Mouse (Mus musculus) liver, embryonic 13.5 days (tissue): ENCODE results near the gene Slc27a3. TPM values are rescaled to one million over a fixed set of nuclear protein-coding genes. Genes with fewer than 3 reads are reported as not detected.
"Not testable (repeated sequence)": the region's sequence is repeated elsewhere in the genome, so short reads cannot be mapped to it uniquely, and the experiment has no call there.

Source experiments
- ATAC-seq: fragments of 200-750 bp; cut with Nextera tagmentation; 2 replicates; pipeline ENCODE4 v1.8.0; 2017; ENCODE audit warnings: low read depth, mild to moderate bottlenecking, moderate number of reproducible peaks, moderate library complexity
- DNase-seq: peaks from one replicate; pipeline ENCODE4 v3.0.0; 2022
- H3K27ac ChIP-seq: fragments of 300-500 bp; sonication (generic); 2 replicates; pipeline ENCODE4 v1.5.1; 2015; ENCODE audit warnings: moderate library complexity, mild to moderate bottlenecking, inconsistent platforms
- H3K27me3 ChIP-seq: fragments of 300-500 bp; sonication (generic); 2 replicates; pipeline ENCODE4 v1.6.1; 2015; ENCODE audit warnings: mild to moderate bottlenecking, inconsistent platforms
- H3K36me3 ChIP-seq: fragments of 300-500 bp; sonication (generic); 2 replicates; pipeline ENCODE4 v1.6.1; 2015; ENCODE audit warnings: mild to moderate bottlenecking, inconsistent platforms
- H3K4me1 ChIP-seq: fragments of 300-500 bp; sonication (generic); replicated peaks from 2 replicates; pipeline ENCODE4 v1.6.1; 2015; ENCODE audit warnings: inconsistent platforms
- H3K4me2 ChIP-seq: fragments of 300-500 bp; sonication (generic); 2 replicates; pipeline ENCODE4 v1.6.1; 2015; ENCODE audit warnings: inconsistent platforms, mild to moderate bottlenecking, moderate library complexity
- H3K4me3 ChIP-seq: fragments of 300-500 bp; sonication (generic); replicated peaks from 2 replicates; pipeline ENCODE4 v1.5.1; 2015; ENCODE audit warnings: mild to moderate bottlenecking, inconsistent platforms
- H3K9ac ChIP-seq: fragments of 300-500 bp; sonication (generic); 2 replicates; pipeline ENCODE4 v1.6.1; 2015; ENCODE audit warnings: mild to moderate bottlenecking, inconsistent platforms
- H3K9me3 ChIP-seq: fragments of 300-500 bp; sonication (generic); replicated peaks from 2 replicates; pipeline ENCODE4 v1.6.1; 2016; ENCODE audit warnings: inconsistent platforms
- WGBS: fragments of 180-500 bp; shearing (Covaris S2); methylation state at CpG from one replicate; pipeline ENCODE4 v1.1.7; 2015; ENCODE audit not compliant: insufficient replicate concordance; 5-methylcytosine and 5-hydroxymethylcytosine counted together
- polyA plus RNA-seq: library from polyadenylated mRNA; unstranded; fragments of >200 nt; fragmentation: Nextera tagmentation; extraction: Ambion mirVana; gene quantifications from 2 replicates; pipeline ENCODE4 v1.2.1, GENCODE M21; 2015

The Slc27a3 gene
- polyA plus RNA-seq, 1 experiment from 2014 or later = 1.5 TPM

DNA sequence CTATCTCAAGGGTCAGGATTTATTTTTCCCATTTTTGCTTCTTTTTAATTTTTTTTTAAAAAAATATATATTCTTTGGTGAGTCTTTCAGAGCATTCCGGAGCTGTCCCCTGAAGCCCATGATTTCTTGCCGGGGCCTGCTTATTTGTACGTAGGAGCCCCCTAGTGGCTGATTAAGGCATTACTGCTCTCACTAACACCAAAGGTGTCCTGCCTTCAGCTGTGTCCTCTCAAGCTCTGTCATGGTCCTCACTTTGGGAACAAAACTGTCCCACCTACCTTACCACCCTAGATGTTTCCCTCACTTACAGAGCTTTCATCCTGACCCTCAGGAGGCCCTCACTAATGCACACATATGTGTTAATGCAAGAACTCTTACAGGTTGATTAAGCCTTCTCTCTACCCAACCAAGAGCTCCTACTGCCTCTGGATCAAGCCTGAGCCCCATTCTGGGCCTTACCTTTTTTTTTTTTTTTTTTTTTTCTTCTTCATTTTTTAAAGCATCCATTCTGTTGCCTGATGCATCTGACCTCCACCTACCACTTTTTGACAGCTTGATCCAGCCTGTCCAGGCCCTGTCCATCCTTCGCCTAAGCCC is 16.2 kb downstream of the Slc27a3 start:
- H3K27ac ChIP-seq = no peak overlapping the region
- no peak overlapping the region for H3K9ac ChIP-seq
- no peak overlapping the region for H3K4me2 ChIP-seq
- H3K27me3 ChIP-seq = no peaks in the 10 kb centered on the region
- H3K36me3 ChIP-seq = no peaks in the 10 kb centered on the region
- no peaks in the 10 kb centered on the region for H3K9me3 ChIP-seq
- no peak overlapping the region for H3K4me3 ChIP-seq
- H3K4me1 ChIP-seq = peaks cover 10% of the 10 kb centered on the region; the same call in 1 of the 2 replicates
- 23% methylated on average over 4 of the region's 4 CpGs for WGBS
- no peak for ATAC-seq
- DNase-seq = peak; percentile 67

GRCm38 (mm10) chr3:90372817-90373216 is 16.9 kb downstream of the Slc27a3 start:
- no peak overlapping the region for H3K4me2 ChIP-seq
- H3K27ac ChIP-seq = no peak overlapping the region
- H3K9ac ChIP-seq = no peak overlapping the region
- H3K27me3 ChIP-seq = no peaks in the 10 kb centered on the region
- ATAC-seq (no peak), DNase-seq (no peak)
- H3K9me3 ChIP-seq = no peaks in the 10 kb centered on the region
- 50% methylated on average over 5 of the region's 5 CpGs for WGBS
- no peaks in the 10 kb centered on the region for H3K36me3 ChIP-seq
- peaks cover 10% of the 10 kb centered on the region; the same call in 1 of the 2 replicates for H3K4me1 ChIP-seq
- H3K4me3 ChIP-seq = no peak overlapping the region

DNA sequence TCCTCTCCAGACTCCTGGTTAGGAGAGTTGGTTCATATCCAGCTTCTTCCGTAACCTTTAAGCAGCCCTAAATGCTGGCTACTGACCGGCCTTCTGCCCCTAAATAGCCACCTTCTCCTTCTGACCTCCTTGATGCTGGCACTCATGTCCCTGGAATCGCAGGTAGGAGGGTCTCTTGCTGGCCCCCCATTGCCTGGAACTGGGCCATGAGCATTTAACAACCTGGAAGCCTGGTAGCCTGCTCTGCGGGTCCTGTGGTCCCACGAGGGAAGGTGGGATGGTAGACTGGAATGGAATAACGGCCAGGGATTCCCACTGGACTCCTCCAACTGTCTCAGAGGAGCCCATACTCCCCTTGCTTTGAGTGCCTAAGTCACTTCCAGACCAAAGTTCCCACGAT is 17.9 kb downstream of the Slc27a3 start:
- Histone ChIP-seq H3K4me1 (peaks cover 15% of the 10 kb centered on the region), H3K27ac (no peak overlapping the region), H3K9ac (no peak overlapping the region), H3K9me3 (no peaks in the 10 kb centered on the region), H3K36me3 (no peaks in the 10 kb centered on the region), H3K4me3 (no peak overlapping the region), H3K4me2 (no peak overlapping the region), H3K27me3 (no peaks in the 10 kb centered on the region)
- no peak for DNase-seq
- no peak for ATAC-seq
- 60% methylated on average over 7 of the region's 7 CpGs for WGBS

GRCm38 (mm10) chr3:90369041-90369440 is 20.7 kb downstream of the Slc27a3 start:
- Histone ChIP-seq H3K9ac (no peak overlapping the region), H3K27me3 (no peaks in the 10 kb centered on the region), H3K9me3 (no peaks in the 10 kb centered on the region), H3K27ac (no peak overlapping the region), H3K4me3 (no peak overlapping the region), H3K4me1 (peaks cover 19% of the 10 kb centered on the region), H3K4me2 (no peak overlapping the region), H3K36me3 (no peaks in the 10 kb centered on the region)
- DNase-seq (no peak), ATAC-seq (no peak)
- 53% methylated on average over 2 of the region's 2 CpGs for WGBS

GRCm38 (mm10) chr3:90367001-90367632 is 22.6 kb downstream of the Slc27a3 start:
- no peak overlapping the region for H3K4me2 ChIP-seq
- no peaks in the 10 kb centered on the region for H3K36me3 ChIP-seq
- H3K4me1 ChIP-seq = peaks cover 28% of the 10 kb centered on the region
- DNase-seq = no peak
- no peaks in the 10 kb centered on the region for H3K9me3 ChIP-seq
- 59% methylated on average over 5 of the region's 5 CpGs for WGBS
- no peak overlapping the region for H3K9ac ChIP-seq
- H3K27ac ChIP-seq = no peak overlapping the region
- H3K27me3 ChIP-seq = no peaks in the 10 kb centered on the region
- ATAC-seq = peak; percentile 50
- H3K4me3 ChIP-seq = no peak overlapping the region

DNA sequence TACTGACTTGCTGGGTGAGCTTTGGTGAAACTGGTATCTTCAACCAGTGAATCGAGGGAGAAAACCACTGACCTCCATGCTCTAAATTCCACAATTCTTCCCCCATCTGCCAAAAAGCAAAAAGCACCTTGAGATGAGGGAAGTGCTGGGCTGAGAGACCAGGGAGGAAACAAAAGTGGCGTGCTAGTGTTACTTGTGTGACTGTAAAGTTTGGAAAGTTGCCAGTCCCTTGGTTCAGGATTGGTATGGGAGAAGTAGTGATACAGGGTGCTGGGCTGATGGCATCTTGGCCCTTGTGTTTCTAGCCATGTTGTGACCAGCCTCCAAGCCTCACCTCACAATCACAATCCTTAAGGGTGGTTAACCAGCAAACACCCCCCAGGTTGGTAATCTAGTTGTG is 27.4 kb downstream of the Slc27a3 start:
- Histone ChIP-seq H3K4me3 (no peak overlapping the region), H3K4me2 (no peak overlapping the region), H3K27ac (no peak overlapping the region; the same call in 1 of the 2 replicates), H3K36me3 (peaks cover 22% of the 10 kb centered on the region), H3K27me3 (no peaks in the 10 kb centered on the region), H3K4me1 (peaks cover 28% of the 10 kb centered on the region), H3K9ac (no peak overlapping the region), H3K9me3 (no peaks in the 10 kb centered on the region)
- DNase-seq = no peak
- WGBS = 71% methylated on average over 2 of the region's 2 CpGs
- no peak for ATAC-seq

DNA sequence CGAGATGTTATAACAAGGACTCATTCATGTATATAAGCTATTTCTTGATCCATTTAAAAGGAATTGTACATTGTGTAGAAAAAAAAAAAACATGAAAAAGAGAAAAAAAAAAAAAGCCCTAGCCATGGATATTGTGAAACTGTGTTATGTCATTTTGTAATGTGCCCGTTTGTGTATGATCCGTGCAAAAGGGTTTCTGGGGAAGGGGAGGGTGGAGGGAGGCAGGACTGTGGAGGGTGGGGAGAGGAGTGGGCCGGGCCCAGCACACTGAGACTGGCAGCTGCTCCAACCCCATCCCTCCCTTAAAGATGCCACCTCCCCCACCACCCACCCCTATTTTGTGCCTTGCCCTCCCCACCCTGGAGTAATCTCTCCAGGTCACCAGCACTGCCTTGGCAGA is 28.3 kb downstream of the Slc27a3 start:
- H3K36me3 ChIP-seq = peaks cover 31% of the 10 kb centered on the region
- DNase-seq (no peak), ATAC-seq (no peak)
- no peak overlapping the region for H3K9ac ChIP-seq
- 82% methylated on average over 4 of the region's 4 CpGs for WGBS
- no peaks in the 10 kb centered on the region for H3K9me3 ChIP-seq
- no peak overlapping the region for H3K4me3 ChIP-seq
- no peaks in the 10 kb centered on the region for H3K27me3 ChIP-seq
- H3K4me2 ChIP-seq = no peak overlapping the region
- H3K4me1 ChIP-seq = peaks cover 19% of the 10 kb centered on the region
- H3K27ac ChIP-seq = no peak overlapping the region

DNA sequence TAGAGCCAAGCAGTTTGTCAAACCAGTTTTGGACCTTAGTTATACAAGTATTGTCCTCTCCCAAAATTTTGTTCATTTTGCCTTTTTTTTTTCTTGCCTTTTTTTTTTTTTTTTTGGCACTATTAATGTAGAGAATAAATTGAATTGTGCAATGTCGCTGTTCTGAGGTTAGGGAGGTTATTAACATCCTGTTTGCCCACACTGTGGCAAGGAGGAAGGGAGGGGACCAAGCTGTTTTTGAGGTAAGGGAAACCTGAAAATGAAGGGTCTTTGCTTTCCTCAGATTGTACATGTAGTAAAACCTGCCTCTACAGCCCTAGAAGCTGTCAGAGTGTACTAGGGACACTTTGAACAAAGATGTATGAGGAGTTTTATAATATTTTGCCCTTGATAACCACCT is 30.5 kb downstream of the Slc27a3 start:
- DNase-seq (no peak), ATAC-seq (no peak)
- Histone ChIP-seq H3K27ac (no peak overlapping the region), H3K4me1 (peaks cover 11% of the 10 kb centered on the region), H3K9ac (no peak overlapping the region), H3K27me3 (no peaks in the 10 kb centered on the region), H3K4me3 (no peak overlapping the region), H3K4me2 (no peak overlapping the region), H3K9me3 (no peaks in the 10 kb centered on the region), H3K36me3 (peaks cover 52% of the 10 kb centered on the region)
- 66% methylated on average over 1 of the region's 1 CpGs for WGBS

DNA sequence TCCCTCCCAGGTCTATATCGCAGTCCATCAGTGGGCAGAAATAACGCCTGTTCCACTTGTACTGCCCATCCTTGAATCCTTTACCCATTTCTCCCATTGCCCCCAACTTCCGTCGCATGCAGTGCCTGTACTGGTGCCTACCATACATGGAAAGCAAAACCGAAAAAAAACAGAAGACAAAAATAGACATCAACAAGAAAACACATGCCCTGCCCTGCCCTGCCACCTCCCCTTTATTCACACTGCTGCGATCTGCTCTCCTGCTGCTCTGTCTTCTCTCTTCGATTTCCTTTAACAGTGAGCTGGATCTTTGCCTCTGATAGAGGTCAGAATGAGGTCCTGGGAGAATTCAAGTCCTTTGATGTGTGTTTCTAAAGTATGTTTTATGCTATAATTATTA is 31.8 kb downstream of the Slc27a3 start:
- ATAC-seq (no peak), DNase-seq (no peak)
- no peak overlapping the region for H3K27ac ChIP-seq
- H3K4me2 ChIP-seq = no peak overlapping the region
- no peaks in the 10 kb centered on the region for H3K4me1 ChIP-seq
- no peaks in the 10 kb centered on the region for H3K27me3 ChIP-seq
- 84% methylated on average over 7 of the region's 7 CpGs for WGBS
- H3K4me3 ChIP-seq = no peak overlapping the region
- H3K36me3 ChIP-seq = peaks cover 65% of the 10 kb centered on the region
- H3K9me3 ChIP-seq = no peaks in the 10 kb centered on the region
- no peak overlapping the region for H3K9ac ChIP-seq

DNA sequence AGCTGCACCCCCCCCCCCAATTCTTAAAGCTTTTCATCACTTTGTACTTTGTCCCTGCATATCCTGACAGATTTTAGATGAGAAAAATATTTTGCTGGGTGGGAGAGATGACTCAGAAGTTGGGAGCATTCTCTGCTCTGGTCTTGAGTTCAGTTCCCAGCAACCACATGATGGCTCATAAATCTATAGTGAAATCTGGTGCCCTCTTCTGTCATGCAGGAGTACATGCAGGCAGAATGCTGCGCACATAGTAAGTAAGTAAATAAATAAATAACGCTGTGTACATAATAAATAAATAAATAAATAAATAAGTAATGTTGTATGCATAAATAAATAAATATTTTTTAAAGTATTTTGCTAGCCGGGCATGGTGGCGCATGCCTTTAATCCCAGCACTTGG is 41.9 kb downstream of the Slc27a3 start:
- ATAC-seq (no peak), DNase-seq (no peak)
- Histone ChIP-seq H3K4me3 (no peak overlapping the region), H3K9ac (no peak overlapping the region), H3K36me3 (peaks cover 55% of the 10 kb centered on the region), H3K27ac (no peak overlapping the region), H3K4me2 (no peak overlapping the region), H3K9me3 (no peaks in the 10 kb centered on the region), H3K4me1 (no peaks in the 10 kb centered on the region), H3K27me3 (no peaks in the 10 kb centered on the region)
- WGBS = 90% methylated on average over 4 of the region's 4 CpGs

GRCm38 (mm10) chr3:90342853-90343252 is 46.9 kb downstream of the Slc27a3 start:
- not testable (repeated sequence) for ATAC-seq
- peaks cover 18% of the 10 kb centered on the region for H3K4me1 ChIP-seq
- 59% methylated on average over 2 of the region's 2 CpGs for WGBS

DNA sequence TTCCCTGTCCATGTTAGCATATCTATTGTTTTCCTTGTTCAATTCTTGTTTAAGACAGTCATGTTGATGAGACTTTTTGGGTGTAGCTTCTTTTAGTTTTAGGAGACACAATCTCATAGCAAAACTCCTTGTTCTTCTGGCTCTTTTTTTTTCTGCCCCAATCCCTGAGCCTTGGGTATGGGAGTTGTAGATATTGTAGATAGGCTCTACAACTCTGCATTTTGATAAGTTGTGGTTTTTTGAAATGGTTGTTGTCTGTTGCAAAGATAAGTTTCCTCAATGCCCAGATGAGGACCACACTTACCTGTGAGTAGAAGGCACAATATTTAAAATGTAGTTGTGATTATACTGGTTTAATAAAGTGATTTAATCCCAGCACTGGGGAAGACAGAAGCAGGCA is 49.6 kb downstream of the Slc27a3 start:
- DNase-seq (no peak), ATAC-seq (no peak)
- Histone ChIP-seq H3K4me2 (no peak overlapping the region), H3K27ac (no peak overlapping the region), H3K27me3 (no peaks in the 10 kb centered on the region), H3K9me3 (no peaks in the 10 kb centered on the region), H3K4me3 (no peak overlapping the region), H3K4me1 (peaks cover 19% of the 10 kb centered on the region), H3K36me3 (peaks cover 21% of the 10 kb centered on the region), H3K9ac (no peak overlapping the region)

More at GRCm38 (mm10) chr3:90342853-90343252, 46.9 kb downstream of the Slc27a3 start:
- not testable (repeated sequence) for H3K27ac ChIP-seq, H3K4me3 ChIP-seq, H3K9ac ChIP-seq, H3K9me3 ChIP-seq, H3K4me2 ChIP-seq, DNase-seq, H3K27me3 ChIP-seq
- peaks cover 33% of the 10 kb centered on the region for H3K36me3 ChIP-seq
